In genomic region chr14:29851956-29852725, GRCm38 (mm10) we compare ENCODE assay signal across 15 mouse cellular contexts.
DNase-seq lines count a peak whose midpoint lies in the region; ATAC-seq lines count a peak whose summit lies in the region.
"Had no signal": no experiment of that assay in that cellular context is flagged by ENCODE, and none has a peak within 500 bp of the region (broad histone marks: within the 10 kb centered on the region; RNA-seq: fewer than 3 reads in every experiment).

No protein-coding gene starts in this region.

- ATAC-seq in hindbrain, embryonic 14.5 days (ENCODE audit: low FRiP score), result no peak
- ATAC-seq in hindbrain, embryonic 13.5 days (ENCODE audit: low FRiP score), result no peak
- ATAC-seq in neural tube, embryonic 15.5 days (ENCODE audit: low FRiP score), result no peak
- ATAC-seq: forebrain, embryonic 15.5 days had no signal

- H3K9ac ChIP-seq in hindbrain, embryonic 14.5 days, result no peak overlapping the region
- H3K9ac ChIP-seq in hindbrain, embryonic 13.5 days, result no peak overlapping the region
- no peak overlapping the region for H3K9ac ChIP-seq in neural tube, embryonic 15.5 days (replicated peaks)
- H3K9ac ChIP-seq: forebrain, embryonic 15.5 days; neural tube, embryonic 13.5 days had no signal

- H3K4me2 ChIP-seq in hindbrain, embryonic 14.5 days (replicated peaks), result no peak overlapping the region
- H3K4me2 ChIP-seq in hindbrain, embryonic 13.5 days, result no peak overlapping the region
- no peak overlapping the region for H3K4me2 ChIP-seq in neural tube, embryonic 15.5 days
- H3K4me2 ChIP-seq: forebrain, embryonic 15.5 days; neural tube, embryonic 13.5 days had no signal

- no peaks in the 10 kb centered on the region for H3K36me3 ChIP-seq in hindbrain, embryonic 14.5 days (replicated peaks; ENCODE audit: control insufficient read depth, insufficient read depth)
- H3K36me3 ChIP-seq in hindbrain, embryonic 13.5 days, result no peaks in the 10 kb centered on the region
- no peaks in the 10 kb centered on the region for H3K36me3 ChIP-seq in neural tube, embryonic 15.5 days
- H3K36me3 ChIP-seq: forebrain, embryonic 15.5 days; G1E; neural tube, embryonic 13.5 days had no signal

- peak; percentile 25 for DNase-seq in hindbrain, embryonic 14.5 days (ENCODE audit: low spot score)
- DNase-seq in neural tube, embryonic 10.5 days (ENCODE audit: extremely low spot score, low spot score), result no peak
- peak; percentile 50 to 58 for DNase-seq in kidney, adult 8-10 months
- DNase-seq in kidney, postnatal 4 days, result peak; percentile 65 to 75
- DNase-seq in testis, postnatal 14 days (ENCODE audit: low spot score), result no peak
- DNase-seq: adrenal gland, postnatal 14 days; cerebellum, adult 9-11 months; embryo, embryonic 11 days; retina, postnatal 1 day; thymus, postnatal 14 days had no signal

- 70% methylated on average over 11 of the region's 11 CpGs for WGBS in hindbrain, embryonic 14.5 days
- 75% methylated on average over 11 of the region's 11 CpGs for WGBS in hindbrain, embryonic 13.5 days
- WGBS in neural tube, embryonic 15.5 days, result 68% methylated on average over 11 of the region's 11 CpGs

- H3K27ac ChIP-seq in hindbrain, embryonic 14.5 days, result no peak overlapping the region
- H3K27ac ChIP-seq in hindbrain, embryonic 13.5 days, result no peak overlapping the region
- H3K27ac ChIP-seq in neural tube, embryonic 15.5 days (replicated peaks), result peak overlapping the region; percentile 48; the same call in 1 of the 2 replicates
- H3K27ac ChIP-seq: forebrain, embryonic 15.5 days; neural tube, embryonic 13.5 days had no signal

- no peaks in the 10 kb centered on the region for H3K27me3 ChIP-seq in hindbrain, embryonic 14.5 days (ENCODE audit: control insufficient read depth, insufficient read depth, low read length)
- no peaks in the 10 kb centered on the region for H3K27me3 ChIP-seq in hindbrain, embryonic 13.5 days
- H3K27me3 ChIP-seq in neural tube, embryonic 15.5 days (replicated peaks), result no peaks in the 10 kb centered on the region
- H3K27me3 ChIP-seq: forebrain, embryonic 15.5 days; neural tube, embryonic 13.5 days had no signal

- H3K9me3 ChIP-seq in hindbrain, embryonic 14.5 days (ENCODE audit: control insufficient read depth, low read length), result no peaks in the 10 kb centered on the region
- no peaks in the 10 kb centered on the region for H3K9me3 ChIP-seq in hindbrain, embryonic 13.5 days
- H3K9me3 ChIP-seq in neural tube, embryonic 15.5 days (replicated peaks), result no peaks in the 10 kb centered on the region
- H3K9me3 ChIP-seq: forebrain, embryonic 15.5 days; neural tube, embryonic 13.5 days had no signal

- H3K4me3 ChIP-seq in hindbrain, embryonic 14.5 days (replicated peaks; ENCODE audit: low read length), result no peak overlapping the region
- no peak overlapping the region for H3K4me3 ChIP-seq in hindbrain, embryonic 13.5 days
- H3K4me3 ChIP-seq in neural tube, embryonic 15.5 days (replicated peaks), result no peak overlapping the region
- H3K4me3 ChIP-seq: forebrain, embryonic 15.5 days; neural tube, embryonic 13.5 days had no signal

- H3K4me1 ChIP-seq in hindbrain, embryonic 14.5 days (replicated peaks; ENCODE audit: control insufficient read depth, insufficient read depth, low read length), result no peaks in the 10 kb centered on the region
- 0 out of 2 replicates have a peak, but pooled peaks cover 3% of the 10 kb centered on the region for H3K4me1 ChIP-seq in hindbrain, embryonic 13.5 days (replicated peaks)
- peaks cover 17% of the 10 kb centered on the region for H3K4me1 ChIP-seq in neural tube, embryonic 15.5 days

Comparison
In these comparisons a context has a peak if more than half of its experiments do, and no peak if none do; other contexts are left out.
1. DNase-seq: peak in hindbrain, embryonic 14.5 days (single experiment), kidney, adult 8-10 months (2 of 2) and kidney, postnatal 4 days (2 of 2); none in neural tube, embryonic 10.5 days (single experiment) and testis, postnatal 14 days (single experiment).